Mouse (Mus musculus) MEL (cell line): Measurements from ENCODE around the gene Exoc6b. TPM values are rescaled to one million over a fixed set of nuclear protein-coding genes. Genes with fewer than 3 reads are reported as not detected.
A peak's percentile ranks its signal among the peaks of the same experiment; 100 is the strongest.

Experiments used
- DNase-seq: peaks from one replicate; pipeline ENCODE4 v3.0.0; 2011; ENCODE audit warnings: low read depth, low spot score
- H3K27ac ChIP-seq: 2 replicates; pipeline ENCODE4 v1.5.1; 2012; ENCODE audit warnings: low read depth, mild to moderate bottlenecking, control low read depth, low read length, moderate library complexity; ENCODE audit not compliant: control insufficient read depth
- H3K27me3 ChIP-seq, 2 experiments: fragments of 150-350 bp in 1 of 2; sonication (generic) in 1 of 2; 2 replicates each; pipeline ENCODE4 v1.6.1; 2012; ENCODE audit warnings: low read length in 2 of 2, mild to moderate bottlenecking in 2 of 2, improper control_type of control experiment in 1 of 2, moderate library complexity in 1 of 2; ENCODE audit not compliant: insufficient read depth in 2 of 2, control insufficient read depth in 1 of 2
- H3K36me3 ChIP-seq, 2 experiments: 2 replicates each; pipeline ENCODE4 v1.6.1; 2012 to 2014; ENCODE audit warnings: low read length in 2 of 2, improper control_type of control experiment in 1 of 2, inconsistent platforms in 1 of 2, mild to moderate bottlenecking in 1 of 2; ENCODE audit not compliant: insufficient read depth in 2 of 2, control insufficient read depth in 1 of 2
- H3K4me1 ChIP-seq, 2 experiments: fragments of 150-350 bp in 1 of 2; sonication (generic) in 1 of 2; 2 replicates each; pipeline ENCODE4 v1.6.1; 2012; ENCODE audit warnings: low read length in 2 of 2, improper control_type of control experiment in 1 of 2, mild to moderate bottlenecking in 1 of 2; ENCODE audit not compliant: insufficient read depth in 2 of 2, control insufficient read depth in 1 of 2
- H3K4me3 ChIP-seq, 2 experiments: fragments of 150-350 bp in 1 of 2; sonication (generic) in 1 of 2; 2 replicates each; pipeline ENCODE4 v1.5.1; 2012; ENCODE audit warnings: low read depth in 2 of 2, low read length in 2 of 2, mild to moderate bottlenecking in 2 of 2, moderate library complexity in 2 of 2, control low read depth in 1 of 2, improper control_type of control experiment in 1 of 2; ENCODE audit not compliant: control insufficient read depth in 1 of 2, insufficient read depth in 1 of 2
- H3K79me2 ChIP-seq: 2 replicates; pipeline ENCODE4 v1.6.1; 2012; ENCODE audit warnings: mild to moderate bottlenecking, low read length, moderate library complexity; ENCODE audit not compliant: control insufficient read depth, poor library complexity, insufficient read depth
- H3K9ac ChIP-seq: 2 replicates; pipeline ENCODE4 v1.6.1; 2012; ENCODE audit warnings: low read depth, mild to moderate bottlenecking, control low read depth, low read length, moderate library complexity; ENCODE audit not compliant: control insufficient read depth, poor library complexity, severe bottlenecking
- H3K9me3 ChIP-seq: fragments of 150-350 bp; sonication (generic); replicated peaks from 2 replicates; pipeline ENCODE4 v1.6.1; 2012; ENCODE audit warnings: mild to moderate bottlenecking, low read length, improper control_type of control experiment, moderate library complexity; ENCODE audit not compliant: insufficient read depth
- BHLHE40 ChIP-seq: IDR thresholded peaks from 2 replicates; pipeline ENCODE4 v1.6.1; 2012; ENCODE audit warnings: low read depth, mild to moderate bottlenecking, inconsistent platforms, low read length, improper control_type of control experiment, borderline replicate concordance
- CHD1 ChIP-seq: IDR thresholded peaks from 2 replicates; pipeline ENCODE4 v1.6.1; 2012; ENCODE audit warnings: low read depth, mild to moderate bottlenecking, inconsistent platforms, low read length, improper control_type of control experiment
- CHD2 ChIP-seq: IDR thresholded peaks from 2 replicates; pipeline ENCODE4 v1.6.1; 2011; ENCODE audit warnings: low read length, improper control_type of control experiment
- CTCF ChIP-seq, 3 experiments: IDR thresholded peaks in 2 of 3; conservative IDR thresholded peaks in 1 of 3; 2 replicates each; pipeline ENCODE4 v1.5.1; 2011 to 2012; ENCODE audit warnings: low read length in 3 of 3, low read depth in 2 of 3, mild to moderate bottlenecking in 2 of 3, improper control_type of control experiment in 1 of 3, inconsistent platforms in 1 of 3, mixed read lengths in 1 of 3, moderate library complexity in 1 of 3; ENCODE audit not compliant: control insufficient read depth in 1 of 3, insufficient read depth in 1 of 3, poor library complexity in 1 of 3, severe bottlenecking in 1 of 3
- ELF1 ChIP-seq: IDR thresholded peaks from 2 replicates; pipeline ENCODE4 v1.6.1; 2014; ENCODE audit warnings: low read depth, mild to moderate bottlenecking, inconsistent platforms, low read length, improper control_type of control experiment, moderate library complexity
- EP300 ChIP-seq, 2 experiments: IDR thresholded peaks; 2 replicates each; pipeline ENCODE4 v1.6.1; 2011; ENCODE audit warnings: improper control_type of control experiment in 2 of 2, low read length in 2 of 2, low read depth in 1 of 2, mild to moderate bottlenecking in 1 of 2
- ETS1 ChIP-seq: IDR thresholded peaks from 2 replicates; pipeline ENCODE4 v1.6.1; 2012; ENCODE audit warnings: low read depth, mild to moderate bottlenecking, inconsistent platforms, low read length, improper control_type of control experiment, moderate library complexity
- HCFC1 ChIP-seq: IDR thresholded peaks from 2 replicates; pipeline ENCODE4 v1.6.1; 2012; ENCODE audit warnings: low read depth, mild to moderate bottlenecking, inconsistent platforms, low read length, improper control_type of control experiment, moderate library complexity
- JUND ChIP-seq: IDR thresholded peaks from 2 replicates; pipeline ENCODE4 v1.6.1; 2011; ENCODE audit warnings: low read depth, mild to moderate bottlenecking, improper control_type of control experiment, low read length
- MAFK ChIP-seq: IDR thresholded peaks from 2 replicates; pipeline ENCODE4 v1.6.1; 2011; ENCODE audit warnings: low read depth, mild to moderate bottlenecking, low read length, improper control_type of control experiment, borderline replicate concordance
- MAX ChIP-seq: IDR thresholded peaks from 2 replicates; pipeline ENCODE4 v1.6.1; 2011; ENCODE audit warnings: low read length, improper control_type of control experiment
- MAZ ChIP-seq: IDR thresholded peaks from 2 replicates; pipeline ENCODE4 v1.6.1; 2012; ENCODE audit warnings: low read depth, mild to moderate bottlenecking, inconsistent platforms, low read length, improper control_type of control experiment
- MXI1 ChIP-seq: IDR thresholded peaks from 2 replicates; pipeline ENCODE4 v1.6.1; 2011; ENCODE audit warnings: mild to moderate bottlenecking, low read depth, low read length, improper control_type of control experiment
- MYB ChIP-seq: IDR thresholded peaks from 2 replicates; pipeline ENCODE4 v1.6.1; 2011; ENCODE audit warnings: mild to moderate bottlenecking, low read depth, low read length, improper control_type of control experiment
- MYC ChIP-seq: IDR thresholded peaks from 2 replicates; pipeline ENCODE4 v1.6.1; 2011; ENCODE audit warnings: low read depth, mild to moderate bottlenecking, low read length, improper control_type of control experiment, moderate library complexity
- NELFE ChIP-seq: IDR thresholded peaks from 2 replicates; pipeline ENCODE4 v1.6.1; 2011; ENCODE audit warnings: low read depth, low read length, improper control_type of control experiment
- POLR2A ChIP-seq, 2 experiments: IDR thresholded peaks; 2 replicates each; pipeline ENCODE4 v1.6.1; 2011 to 2012; ENCODE audit warnings: low read length in 2 of 2, mild to moderate bottlenecking in 2 of 2, control low read depth in 1 of 2, improper control_type of control experiment in 1 of 2, low read depth in 1 of 2, moderate library complexity in 1 of 2; ENCODE audit not compliant: control insufficient read depth in 1 of 2, insufficient read depth in 1 of 2, poor library complexity in 1 of 2
- POLR2AphosphoS2 ChIP-seq: IDR thresholded peaks from 2 replicates; pipeline ENCODE4 v1.6.1; 2011; ENCODE audit warnings: low read length, improper control_type of control experiment
- RAD21 ChIP-seq: IDR thresholded peaks from 2 replicates; pipeline ENCODE4 v1.6.1; 2011; ENCODE audit warnings: mild to moderate bottlenecking, low read depth, low read length, improper control_type of control experiment
- SIN3A ChIP-seq: IDR thresholded peaks from 2 replicates; pipeline ENCODE4 v1.6.1; 2012; ENCODE audit warnings: low read length, improper control_type of control experiment, inconsistent platforms
- SMC3 ChIP-seq: IDR thresholded peaks from 2 replicates; pipeline ENCODE4 v1.6.1; 2011; ENCODE audit warnings: low read depth, low read length, improper control_type of control experiment
- TAL1 ChIP-seq: IDR thresholded peaks from 2 replicates; pipeline ENCODE4 v1.6.1; 2012; ENCODE audit warnings: mild to moderate bottlenecking, inconsistent platforms, low read length, moderate library complexity, mixed read lengths
- TBP ChIP-seq: IDR thresholded peaks from 2 replicates; pipeline ENCODE4 v1.8.0; 2011; ENCODE audit warnings: low read depth, low read length, improper control_type of control experiment
- TCF12 ChIP-seq: IDR thresholded peaks from 2 replicates; pipeline ENCODE4 v1.6.1; 2014; ENCODE audit warnings: low read depth, mild to moderate bottlenecking, inconsistent platforms, low read length, improper control_type of control experiment, moderate library complexity
- UBTF ChIP-seq: IDR thresholded peaks from 2 replicates; pipeline ENCODE4 v1.6.1; 2012; ENCODE audit warnings: low read depth, mild to moderate bottlenecking, inconsistent platforms, low read length, improper control_type of control experiment, moderate library complexity, borderline replicate concordance; ENCODE audit not compliant: insufficient read depth
- USF1 ChIP-seq: IDR thresholded peaks from 2 replicates; pipeline ENCODE4 v1.6.1; 2014; ENCODE audit warnings: low read depth, mild to moderate bottlenecking, inconsistent platforms, low read length, improper control_type of control experiment, moderate library complexity
- USF2 ChIP-seq, 2 experiments: IDR thresholded peaks; 2 replicates each; pipeline ENCODE4 v1.6.1; 2011 to 2012; ENCODE audit warnings: improper control_type of control experiment in 2 of 2, low read length in 2 of 2, borderline replicate concordance in 1 of 2, inconsistent platforms in 1 of 2, low read depth in 1 of 2, mild to moderate bottlenecking in 1 of 2; ENCODE audit not compliant: insufficient read depth in 1 of 2
- ZC3H11A ChIP-seq: IDR thresholded peaks from 2 replicates; pipeline ENCODE4 v1.6.1; 2012; ENCODE audit warnings: low read depth, mild to moderate bottlenecking, inconsistent platforms, low read length, improper control_type of control experiment
- ZMIZ1 ChIP-seq: IDR thresholded peaks from 2 replicates; pipeline ENCODE4 v1.6.1; 2012; ENCODE audit warnings: low read depth, mild to moderate bottlenecking, inconsistent platforms, low read length, improper control_type of control experiment, moderate library complexity
- polyA plus RNA-seq, 2 experiments: library from polyadenylated mRNA; stranded (reverse) in 1 of 2; unstranded in 1 of 2; fragments of >175 nt in 1 of 2; fragments of >200 nt in 1 of 2; gene quantifications; 2 replicates each; pipeline versions ENCODE4 v1.2.1 to v1.2.4; 2012; ENCODE audit warnings: low replicate concordance in 2 of 2, low read depth in 1 of 2; ENCODE audit not compliant: insufficient read length in 2 of 2, insufficient read depth in 1 of 2, missing spikeins in 1 of 2
- total RNA-seq: library from RNA; depleted of rRNA; stranded (reverse); fragments of 300-350 nt; gene quantifications from 2 replicates; pipeline ENCODE4 v1.2.3, GENCODE M21; 2012

Gene Exoc6b
- total and polyA plus RNA-seq, 3 experiments, result 3.4 to 6.5 TPM; not detected in 1

DNA sequence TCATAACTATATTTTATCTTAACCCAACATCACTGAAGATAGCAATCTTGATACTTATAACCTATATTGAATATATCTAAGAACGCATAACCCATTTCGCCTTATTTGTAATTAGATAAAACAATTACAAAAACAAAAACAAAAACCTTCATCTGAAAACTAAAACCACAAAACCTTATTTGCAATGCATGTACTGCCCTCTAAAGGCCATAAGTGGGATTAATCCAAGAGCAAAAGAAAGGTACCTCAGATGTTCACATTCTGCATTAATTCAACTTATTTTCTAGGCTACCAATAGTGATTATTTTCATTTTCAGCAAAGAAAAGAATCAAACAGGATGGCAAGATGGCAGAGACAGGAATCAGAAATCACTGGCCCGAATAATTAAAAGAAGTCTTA, 143.2 kb downstream of the Exoc6b start:
- Histone ChIP-seq H3K27ac (no peak overlapping the region), H3K36me3 (peaks cover 0 to 4% of the 10 kb centered on the region in 2 experiments; a peak in 1 of 4 replicates), H3K9ac (no peak overlapping the region), H3K9me3 (no peaks in the 10 kb centered on the region), H3K4me3 (no peak overlapping the region), H3K79me2 (no peaks in the 10 kb centered on the region), H3K27me3 (no peaks in the 10 kb centered on the region), H3K4me1 (peaks cover 6% of the 10 kb centered on the region in 2 experiments)
- TF ChIP-seq POLR2AphosphoS2, result no peak
- no peak for TF ChIP-seq POLR2A (IDR thresholded peaks at IDR 0.05; ENCODE audit: control insufficient read depth in 1 of 2, insufficient read depth in 1 of 2, low read depth in 1 of 2, low read length in 2 of 2, poor library complexity in 1 of 2)
- TF ChIP-seq ZC3H11A, result peak; percentile 65
- TF ChIP-seq SIN3A, result no peak
- no peak for TF ChIP-seq NELFE
- peak; percentile 59 for TF ChIP-seq SMC3
- no peak for TF ChIP-seq USF1
- TF ChIP-seq MYB, result no peak
- TF ChIP-seq ELF1, result no peak
- TF ChIP-seq MAZ, result no peak
- TF ChIP-seq MAX, result no peak
- TF ChIP-seq CTCF (IDR thresholded peaks at IDR 0.05 in 2 of 3, conservative IDR thresholded peaks at IDR 0.05 in 1 of 3; ENCODE audit: control insufficient read depth in 1 of 3, insufficient read depth in 1 of 3, low read depth in 2 of 3, low read length in 3 of 3, poor library complexity in 1 of 3, severe bottlenecking in 1 of 3), result peak; percentile 14 to 84 (median 64); a peak in 4 of 6 replicates
- no peak for TF ChIP-seq ETS1
- TF ChIP-seq RAD21, result peak; percentile 85
- no peak for TF ChIP-seq TBP
- no peak for TF ChIP-seq MAFK
- no peak for TF ChIP-seq HCFC1
- TF ChIP-seq JUND, result no peak
- TF ChIP-seq TCF12, result no peak
- TF ChIP-seq CHD1, result no peak
- no peak for TF ChIP-seq USF2 (IDR thresholded peaks at IDR 0.05; ENCODE audit: borderline replicate concordance in 1 of 2, insufficient read depth in 1 of 2, low read depth in 1 of 2, low read length in 2 of 2)
- no peak for TF ChIP-seq EP300 (IDR thresholded peaks at IDR 0.05; ENCODE audit: low read depth in 1 of 2, low read length in 2 of 2)
- no peak for TF ChIP-seq MYC
- DNase-seq, result peak; percentile 54

DNA sequence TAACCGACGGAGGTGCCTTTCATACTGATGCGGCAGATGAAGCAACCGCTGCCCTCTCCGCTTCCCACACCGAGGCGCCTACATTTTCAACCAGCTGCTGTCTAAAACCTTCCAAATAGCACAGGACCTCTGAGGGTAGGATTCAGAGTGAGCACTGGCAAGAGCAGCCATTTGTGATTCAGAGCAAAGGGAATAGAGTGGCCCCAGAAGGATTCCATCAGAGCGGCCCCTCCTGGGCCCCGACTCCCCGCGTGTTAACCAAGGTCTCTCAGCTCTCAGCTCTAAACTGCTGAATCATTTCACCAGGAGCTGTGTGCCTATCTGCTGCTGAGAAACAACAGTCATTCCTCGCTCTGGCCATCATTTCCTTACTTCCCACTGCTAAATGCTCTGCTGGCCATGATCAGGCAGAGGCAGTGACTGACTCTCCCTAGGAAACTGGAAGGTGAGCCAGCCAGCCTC, 145.5 kb downstream of the Exoc6b start:
- Histone ChIP-seq H3K27ac (no peak overlapping the region), H3K79me2 (no peaks in the 10 kb centered on the region), H3K9me3 (no peaks in the 10 kb centered on the region), H3K4me3 (no peak overlapping the region), H3K36me3 (peaks cover 0 to 4% of the 10 kb centered on the region in 2 experiments; a peak in 1 of 4 replicates), H3K4me1 (peaks cover 6% of the 10 kb centered on the region in 2 experiments), H3K27me3 (no peaks in the 10 kb centered on the region), H3K9ac (no peak overlapping the region)
- peak; percentile 32 for DNase-seq
- TF ChIP-seq ZMIZ1 (no peak), SIN3A (no peak), BHLHE40 (no peak), CHD1 (no peak), HCFC1 (no peak), TAL1 (no peak), TBP (no peak), MAX (no peak), ZC3H11A (no peak), CHD2 (no peak), MAFK (no peak), MAZ (no peak), MXI1 (no peak), UBTF (no peak)
